Mouse (Mus musculus): ENCODE measurements around the gene Zfp712.

The Zfp712 gene

GRCm38 (mm10) chr13:67060786-67061358, at the start of gene Zfp712:
TSS of gene Zfp712 (minus strand) at chr13:67061170.
- DNase-seq: peak; percentile 95

DNA sequence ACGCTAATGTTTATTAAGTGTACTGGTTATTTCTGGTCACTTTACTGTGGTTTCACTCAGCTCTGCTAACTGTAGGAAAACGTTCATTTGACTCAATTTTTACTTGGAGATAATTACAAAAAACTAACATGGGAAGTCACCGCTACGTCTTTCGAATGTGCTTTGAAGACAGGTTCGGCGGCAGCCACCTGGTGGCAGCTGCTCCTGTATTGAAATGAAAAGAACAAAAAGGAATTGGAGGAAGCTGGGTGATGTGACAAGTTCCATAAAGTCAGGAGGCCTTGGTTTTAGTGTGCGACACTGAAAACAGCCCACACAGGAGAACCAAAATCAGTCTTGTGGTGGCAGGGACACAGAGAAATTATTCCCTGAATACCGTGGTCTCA, 47.8 kb upstream of the Zfp712 start:
- DNase-seq: peak in 1 of 2 experiments; percentile 49

DNA sequence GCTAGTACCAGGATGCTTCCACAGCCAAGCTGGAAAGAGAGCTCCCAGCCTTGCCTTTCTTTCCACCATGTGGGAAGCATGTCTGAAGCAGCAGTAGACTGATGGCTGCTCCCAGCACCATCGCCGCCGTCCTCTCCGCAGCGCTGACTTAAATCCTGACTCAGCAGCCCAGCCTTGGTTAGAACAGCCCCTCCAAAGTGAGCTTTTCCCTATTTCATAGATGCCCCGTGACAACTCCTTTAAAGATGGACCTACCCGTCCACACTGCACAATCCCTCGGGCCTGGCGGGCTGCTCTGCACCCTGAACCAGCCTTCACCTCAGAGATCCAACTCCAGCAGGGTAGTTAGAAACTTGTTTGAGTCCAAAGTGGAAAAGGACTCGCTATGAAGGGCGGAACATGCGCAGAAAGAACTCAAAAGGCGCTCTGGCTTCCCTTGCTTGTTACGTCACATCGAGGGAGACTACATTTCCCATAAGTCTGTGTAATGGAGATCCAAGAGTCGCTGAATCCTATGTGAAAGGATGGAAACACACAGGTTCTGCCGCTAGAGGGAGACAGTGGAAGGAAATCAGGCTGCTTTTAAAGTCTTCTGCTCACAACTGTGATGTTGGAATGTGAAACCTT, 47.3 kb upstream of the Zfp712 start, which contains the start of gene Gm28557:
Gene Gm28557 (minus strand): TSS at position 411 of the 627 bp plus-strand sequence.
- DNase-seq: peak; percentile 93 to 94

GRCm38 (mm10) chr13:67107681-67108080, 46.7 kb upstream of the Zfp712 start:
- no peak for DNase-seq

DNA sequence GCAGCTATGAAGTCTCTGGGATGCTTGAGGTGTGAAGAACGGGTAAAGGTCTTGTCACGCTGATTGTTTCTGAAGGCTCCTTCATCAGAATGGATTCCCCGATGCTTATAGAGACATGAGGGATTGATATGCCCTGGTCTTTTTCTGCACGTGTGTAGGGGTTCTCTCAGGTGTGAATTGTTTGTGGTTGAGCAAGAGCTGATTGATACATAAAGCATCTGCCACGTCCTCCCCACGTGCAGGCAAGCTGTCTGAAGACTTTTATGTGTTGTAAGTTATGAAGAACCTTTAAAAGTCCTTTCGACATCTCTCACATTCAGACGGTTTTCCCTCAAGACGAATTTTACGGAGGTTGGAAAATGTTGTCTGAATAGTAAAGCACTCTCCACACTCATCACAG, 36.9 kb upstream of the Zfp712 start, which contains the start of gene Zfp708:
Gene Zfp708 (minus strand): TSS at position 101 of the 400 bp plus-strand sequence.
- DNase-seq: no peak

GRCm38 (mm10) chr13:67090154-67090553, 29.2 kb upstream of the Zfp712 start:
- no peak for DNase-seq

DNA sequence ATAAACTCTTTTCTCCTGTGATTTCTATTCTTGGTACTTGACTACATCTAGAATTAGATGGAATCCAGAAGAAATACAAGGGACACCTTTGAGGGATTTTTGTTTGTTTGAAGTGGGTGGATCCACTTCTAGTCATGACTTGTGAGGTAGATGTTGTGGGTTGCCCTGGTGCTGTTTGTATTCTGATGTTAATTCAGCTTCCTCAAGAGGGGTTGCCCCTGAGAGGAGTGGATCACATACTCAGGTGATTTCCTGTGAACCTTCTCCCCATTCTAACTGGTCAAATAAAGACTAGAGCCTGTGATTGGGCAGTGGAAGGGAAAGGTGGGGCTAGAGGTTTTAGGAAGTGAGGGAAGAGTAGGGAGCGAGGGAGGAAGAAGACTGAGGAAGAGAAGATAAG, 21.0 kb upstream of the Zfp712 start:
- no peak for DNase-seq

DNA sequence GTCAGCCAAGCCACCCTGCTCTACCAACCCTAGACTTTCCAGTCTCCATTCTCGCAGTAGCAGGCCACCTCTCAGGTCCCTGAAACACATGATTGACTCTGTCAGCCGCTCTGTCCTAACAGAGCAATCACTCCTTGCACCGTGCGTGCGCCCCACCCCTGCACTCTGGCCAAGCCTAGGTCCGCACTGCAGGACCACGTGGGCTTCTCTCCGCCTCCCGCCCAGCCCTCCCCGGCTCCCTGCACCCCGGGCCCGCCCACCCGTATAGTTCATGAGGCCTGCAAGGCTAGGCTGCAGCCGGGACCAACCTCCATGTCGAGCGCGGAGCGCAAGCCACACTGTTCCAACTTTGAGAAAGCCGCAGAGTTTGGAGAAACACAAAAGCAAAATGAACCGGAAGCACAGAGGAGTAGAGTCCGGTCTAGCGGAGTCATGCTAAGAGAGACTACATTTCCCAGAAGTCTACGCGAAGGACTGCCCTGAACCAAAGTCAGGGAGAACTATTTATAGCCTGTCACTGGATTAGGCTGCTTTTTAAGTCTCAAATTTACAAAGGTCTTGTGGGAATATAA, 20.3 kb upstream of the Zfp712 start:
- peak; percentile 65 to 75 for DNase-seq

GRCm38 (mm10) chr13:67077244-67077643, 16.3 kb upstream of the Zfp712 start:
- DNase-seq: no peak

DNA sequence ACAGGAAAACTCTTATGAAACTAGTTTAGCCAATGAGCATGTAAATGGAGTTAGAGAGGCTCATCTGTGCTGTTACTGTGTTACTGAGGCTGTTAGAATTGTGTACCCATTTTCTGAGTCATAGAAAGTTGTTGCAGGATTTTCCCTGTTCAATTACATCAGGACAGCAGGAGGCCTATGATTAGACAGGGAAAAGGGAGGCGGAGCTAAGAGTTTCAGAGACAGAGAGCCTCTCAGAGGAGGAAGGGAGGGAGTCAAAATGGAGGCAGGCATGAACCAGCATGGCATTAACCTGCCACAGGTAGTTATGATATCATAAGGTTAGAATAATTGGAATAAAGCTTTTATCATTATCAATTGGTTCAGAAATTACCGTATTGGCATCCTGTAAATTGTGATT, 11.8 kb upstream of the Zfp712 start:
- DNase-seq: no peak

- no peak for DNase-seq
Measured at GRCm38 (mm10) chr13:67065386-67065785, 4.4 kb upstream of the Zfp712 start.

GRCm38 (mm10) chr13:67062427-67062826, 1.5 kb upstream of the Zfp712 start:
- peak in 1 of 2 experiments; percentile 8 for DNase-seq

DNA sequence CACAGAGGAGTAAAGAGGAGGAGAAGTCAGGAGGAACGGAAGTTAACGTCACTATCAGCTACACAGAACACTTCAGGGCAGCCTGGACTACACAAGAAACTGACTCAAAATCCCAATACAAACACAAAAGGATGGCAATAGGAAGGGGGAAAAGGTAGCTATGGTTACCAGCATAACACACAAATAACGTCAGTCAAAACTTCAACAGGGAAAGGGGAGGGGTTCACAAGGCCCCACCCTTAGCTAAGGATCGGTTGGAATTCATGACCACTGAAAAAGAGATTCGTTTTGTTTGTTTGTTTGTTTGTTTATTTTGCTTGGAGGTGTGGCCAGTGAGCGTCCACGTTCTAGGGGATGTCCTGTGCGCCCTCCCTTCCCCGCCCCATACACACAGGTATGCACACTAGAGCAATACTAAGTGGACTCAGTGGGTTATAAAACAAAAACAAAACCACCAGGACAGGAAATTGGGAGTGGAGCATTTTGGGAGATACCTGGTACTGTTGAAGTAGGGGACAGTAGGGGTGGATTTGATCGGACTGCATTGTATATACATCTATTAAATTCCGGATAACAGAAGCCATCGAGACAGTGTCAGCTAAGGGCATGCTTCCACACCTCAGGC, 697 bp downstream of the Zfp712 start:
- peak; percentile 7 to 9 for DNase-seq

Data from cerebellum, postnatal 14 days (tissue).